Mouse (Mus musculus): ENCODE data around the gene Harbi1. TPM values are rescaled to one million over a fixed set of nuclear protein-coding genes. Genes with fewer than 3 reads are reported as not detected.

The Harbi1 gene
- polyA plus RNA-seq, 1 experiment from 2014 or later = 20.6 TPM

GRCm38 (mm10) chr2:91701366-91701765 lies 9.3 kb upstream of the Harbi1 start:
- Histone ChIP-seq H3K36me3 (ENCODE audit: control insufficient read depth, insufficient read depth, low read length) (no peaks in the 10 kb centered on the region), H3K27me3 (ENCODE audit: control insufficient read depth, insufficient read depth, low read length) (no peaks in the 10 kb centered on the region), H3K4me2 (replicated peaks; ENCODE audit: low read depth, low read length) (no peak overlapping the region), H3K4me1 (replicated peaks; ENCODE audit: control insufficient read depth, insufficient read depth, low read length) (no peaks in the 10 kb centered on the region), H3K4me3 (ENCODE audit: low read depth, low read length) (no peak overlapping the region), H3K27ac (ENCODE audit: low read depth, low read length) (no peak overlapping the region), H3K9me3 (ENCODE audit: control insufficient read depth, low read length) (no peaks in the 10 kb centered on the region), H3K9ac (ENCODE audit: low read depth, low read length) (no peak overlapping the region)
- 96% methylated on average over 2 of the region's 2 CpGs for WGBS
- ATAC-seq (ENCODE audit: low FRiP score) (no peak), DNase-seq (ENCODE audit: low spot score) (no peak)

- ATAC-seq (ENCODE audit: low FRiP score) = no peak
- 88% methylated on average over 6 of the region's 6 CpGs for WGBS
Measured at GRCm38 (mm10) chr2:91705736-91706135, 4.9 kb upstream of the Harbi1 start.

GRCm38 (mm10) chr2:91706456-91706855 lies 4.2 kb upstream of the Harbi1 start:
- ATAC-seq (ENCODE audit: low FRiP score) (no peak), DNase-seq (ENCODE audit: low spot score) (no peak)
- Histone ChIP-seq H3K27ac (ENCODE audit: low read depth, low read length) (no peak overlapping the region), H3K27me3 (ENCODE audit: control insufficient read depth, insufficient read depth, low read length) (no peaks in the 10 kb centered on the region), H3K4me3 (ENCODE audit: low read depth, low read length) (no peak overlapping the region), H3K9me3 (ENCODE audit: control insufficient read depth, low read length) (no peaks in the 10 kb centered on the region), H3K4me1 (replicated peaks; ENCODE audit: control insufficient read depth, insufficient read depth, low read length) (no peaks in the 10 kb centered on the region), H3K9ac (ENCODE audit: low read depth, low read length) (no peak overlapping the region), H3K36me3 (ENCODE audit: control insufficient read depth, insufficient read depth, low read length) (no peaks in the 10 kb centered on the region), H3K4me2 (replicated peaks; ENCODE audit: low read depth, low read length) (no peak overlapping the region)

More at GRCm38 (mm10) chr2:91705736-91706135, 4.9 kb upstream of the Harbi1 start:
- Histone ChIP-seq H3K27me3 (ENCODE audit: control insufficient read depth, insufficient read depth, low read length) (no peaks in the 10 kb centered on the region), H3K9me3 (ENCODE audit: control insufficient read depth, low read length) (no peaks in the 10 kb centered on the region), H3K4me2 (replicated peaks; ENCODE audit: low read depth, low read length) (no peak overlapping the region), H3K9ac (ENCODE audit: low read depth, low read length) (no peak overlapping the region), H3K4me1 (replicated peaks; ENCODE audit: control insufficient read depth, insufficient read depth, low read length) (no peaks in the 10 kb centered on the region), H3K27ac (ENCODE audit: low read depth, low read length) (no peak overlapping the region), H3K36me3 (ENCODE audit: control insufficient read depth, insufficient read depth, low read length) (no peaks in the 10 kb centered on the region), H3K4me3 (ENCODE audit: low read depth, low read length) (no peak overlapping the region)
- DNase-seq (ENCODE audit: low spot score) = no peak

GRCm38 (mm10) chr2:91708361-91708760 lies 2.3 kb upstream of the Harbi1 start:
- WGBS = 94% methylated on average over 6 of the region's 6 CpGs
- ATAC-seq (ENCODE audit: low FRiP score) (no peak), DNase-seq (ENCODE audit: low spot score) (no peak)
- H3K4me3 ChIP-seq (ENCODE audit: low read depth, low read length) = no peak overlapping the region
- H3K27ac ChIP-seq (ENCODE audit: low read depth, low read length) = no peak overlapping the region
- no peaks in the 10 kb centered on the region; the same call in 1 of the 2 replicates for H3K4me1 ChIP-seq (replicated peaks; ENCODE audit: control insufficient read depth, insufficient read depth, low read length)
- H3K9ac ChIP-seq (ENCODE audit: low read depth, low read length) = no peak overlapping the region
- no peaks in the 10 kb centered on the region for H3K27me3 ChIP-seq (ENCODE audit: control insufficient read depth, insufficient read depth, low read length)
- no peaks in the 10 kb centered on the region for H3K9me3 ChIP-seq (ENCODE audit: control insufficient read depth, low read length)
- no peaks in the 10 kb centered on the region for H3K36me3 ChIP-seq (ENCODE audit: control insufficient read depth, insufficient read depth, low read length)
- H3K4me2 ChIP-seq (replicated peaks; ENCODE audit: low read depth, low read length) = no peak overlapping the region

GRCm38 (mm10) chr2:91711256-91711925 lies 739 bp downstream of the Harbi1 start:
- Histone ChIP-seq H3K27me3 (ENCODE audit: control insufficient read depth, insufficient read depth, low read length) (no peaks in the 10 kb centered on the region), H3K4me1 (replicated peaks; ENCODE audit: control insufficient read depth, insufficient read depth, low read length) (no peaks in the 10 kb centered on the region; the same call in 1 of the 2 replicates), H3K4me2 (replicated peaks; ENCODE audit: low read depth, low read length) (peak overlapping the region; percentile 64), H3K4me3 (ENCODE audit: low read depth, low read length) (peak overlapping the region; percentile 76), H3K9me3 (ENCODE audit: control insufficient read depth, low read length) (no peaks in the 10 kb centered on the region), H3K36me3 (ENCODE audit: control insufficient read depth, insufficient read depth, low read length) (no peaks in the 10 kb centered on the region), H3K27ac (ENCODE audit: low read depth, low read length) (no peak overlapping the region), H3K9ac (ENCODE audit: low read depth, low read length) (peak overlapping the region; percentile 77)
- WGBS = 9% methylated on average over 8 of the region's 8 CpGs
- DNase-seq (ENCODE audit: low spot score) = no peak
- no peak for ATAC-seq (ENCODE audit: low FRiP score)

GRCm38 (mm10) chr2:91714921-91715320 lies 4.3 kb downstream of the Harbi1 start:
- no peaks in the 10 kb centered on the region; the same call in 1 of the 2 replicates for H3K4me1 ChIP-seq (replicated peaks; ENCODE audit: control insufficient read depth, insufficient read depth, low read length)
- no peak overlapping the region for H3K4me2 ChIP-seq (replicated peaks; ENCODE audit: low read depth, low read length)
- no peaks in the 10 kb centered on the region for H3K9me3 ChIP-seq (ENCODE audit: control insufficient read depth, low read length)
- H3K4me3 ChIP-seq (ENCODE audit: low read depth, low read length) = no peak overlapping the region
- WGBS = 88% methylated on average over 1 of the region's 1 CpGs
- H3K9ac ChIP-seq (ENCODE audit: low read depth, low read length) = no peak overlapping the region
- H3K36me3 ChIP-seq (ENCODE audit: control insufficient read depth, insufficient read depth, low read length) = no peaks in the 10 kb centered on the region
- ATAC-seq (ENCODE audit: low FRiP score) = no peak
- H3K27ac ChIP-seq (ENCODE audit: low read depth, low read length) = no peak overlapping the region
- no peak for DNase-seq (ENCODE audit: low spot score)
- no peaks in the 10 kb centered on the region for H3K27me3 ChIP-seq (ENCODE audit: control insufficient read depth, insufficient read depth, low read length)

GRCm38 (mm10) chr2:91718276-91718675 lies 7.6 kb downstream of the Harbi1 start:
- H3K4me3 ChIP-seq (ENCODE audit: low read depth, low read length) = no peak overlapping the region
- 92% methylated on average over 6 of the region's 6 CpGs for WGBS
- H3K27me3 ChIP-seq (ENCODE audit: control insufficient read depth, insufficient read depth, low read length) = no peaks in the 10 kb centered on the region

GRCm38 (mm10) chr2:91723382-91723781 lies 12.7 kb downstream of the Harbi1 start:
- 78% methylated on average over 4 of the region's 4 CpGs for WGBS
- no peak overlapping the region for H3K4me3 ChIP-seq (ENCODE audit: low read depth, low read length)
- H3K27ac ChIP-seq (ENCODE audit: low read depth, low read length) = no peak overlapping the region
- no peaks in the 10 kb centered on the region for H3K27me3 ChIP-seq (ENCODE audit: control insufficient read depth, insufficient read depth, low read length)
- no peak overlapping the region for H3K9ac ChIP-seq (ENCODE audit: low read depth, low read length)
- no peak overlapping the region for H3K4me2 ChIP-seq (replicated peaks; ENCODE audit: low read depth, low read length)
- no peak for DNase-seq (ENCODE audit: low spot score)
- no peaks in the 10 kb centered on the region for H3K9me3 ChIP-seq (ENCODE audit: control insufficient read depth, low read length)
- no peak for ATAC-seq (ENCODE audit: low FRiP score)
- no peaks in the 10 kb centered on the region for H3K4me1 ChIP-seq (replicated peaks; ENCODE audit: control insufficient read depth, insufficient read depth, low read length)
- no peaks in the 10 kb centered on the region for H3K36me3 ChIP-seq (ENCODE audit: control insufficient read depth, insufficient read depth, low read length)

More at GRCm38 (mm10) chr2:91718276-91718675, 7.6 kb downstream of the Harbi1 start:
- DNase-seq (ENCODE audit: low spot score) = no peak
- H3K4me2 ChIP-seq (replicated peaks; ENCODE audit: low read depth, low read length) = no peak overlapping the region
- no peaks in the 10 kb centered on the region for H3K9me3 ChIP-seq (ENCODE audit: control insufficient read depth, low read length)
- H3K27ac ChIP-seq (ENCODE audit: low read depth, low read length) = no peak overlapping the region
- no peak for ATAC-seq (ENCODE audit: low FRiP score)
- no peaks in the 10 kb centered on the region for H3K36me3 ChIP-seq (ENCODE audit: control insufficient read depth, insufficient read depth, low read length)
- no peak overlapping the region for H3K9ac ChIP-seq (ENCODE audit: low read depth, low read length)
- no peaks in the 10 kb centered on the region for H3K4me1 ChIP-seq (replicated peaks; ENCODE audit: control insufficient read depth, insufficient read depth, low read length)

- Histone ChIP-seq H3K4me1 (replicated peaks; ENCODE audit: control insufficient read depth, insufficient read depth, low read length) (no peaks in the 10 kb centered on the region), H3K4me3 (ENCODE audit: low read depth, low read length) (no peak overlapping the region), H3K27me3 (ENCODE audit: control insufficient read depth, insufficient read depth, low read length) (no peaks in the 10 kb centered on the region), H3K4me2 (replicated peaks; ENCODE audit: low read depth, low read length) (no peak overlapping the region), H3K36me3 (ENCODE audit: control insufficient read depth, insufficient read depth, low read length) (no peaks in the 10 kb centered on the region), H3K9ac (ENCODE audit: low read depth, low read length) (no peak overlapping the region), H3K9me3 (ENCODE audit: control insufficient read depth, low read length) (no peaks in the 10 kb centered on the region), H3K27ac (ENCODE audit: low read depth, low read length) (no peak overlapping the region)
- DNase-seq (ENCODE audit: low spot score) (no peak), ATAC-seq (ENCODE audit: low FRiP score) (no peak)
Measured at GRCm38 (mm10) chr2:91723951-91724350, 13.3 kb downstream of the Harbi1 start.

All from hindbrain, embryonic 11.5 days (tissue).